Mouse (Mus musculus): Measurements from ENCODE around the gene Nid2. TPM values are rescaled to one million over a fixed set of nuclear protein-coding genes. Genes with fewer than 3 reads are reported as not detected.

Nid2 gene
- polyA plus RNA-seq, 1 experiment: not detected

DNA sequence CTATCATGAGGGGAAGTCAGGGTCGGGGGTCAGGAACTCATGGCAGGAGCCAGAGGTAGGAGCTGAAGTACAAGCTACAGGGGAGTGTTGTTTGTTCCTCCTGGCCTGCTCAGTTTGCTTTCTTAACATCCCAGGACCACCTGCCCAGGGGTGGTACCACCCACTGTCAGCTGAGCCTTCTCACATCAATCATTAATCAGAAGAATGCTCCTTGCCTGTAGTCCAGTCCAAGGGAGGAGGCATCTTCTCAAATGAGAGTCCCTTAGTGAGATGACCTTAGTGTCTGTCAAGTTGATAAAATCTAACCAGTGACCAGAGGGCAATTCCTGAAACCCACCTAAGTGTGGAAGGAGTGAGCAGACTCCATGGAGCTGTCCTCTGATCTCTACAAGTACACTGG is 37.4 kb downstream of the Nid2 start:
- 83% methylated on average over 1 of the region's 1 CpGs for WGBS
- TF ChIP-seq CTCF (IDR thresholded peaks at IDR 0.05; ENCODE audit: insufficient read depth, low read depth, low read length): no peak
- TF ChIP-seq POLR2A (IDR thresholded peaks at IDR 0.05; ENCODE audit: insufficient read depth, low read depth, low read length): no peak
- Histone ChIP-seq H3K4me3 (ENCODE audit: insufficient read depth, low read depth, low read length) (no peak overlapping the region), H3K27ac (ENCODE audit: insufficient read depth, low read depth, low read length) (no peak overlapping the region), H3K4me1 (ENCODE audit: control insufficient read depth, insufficient read depth, low read length) (no peaks in the 10 kb centered on the region)

DNA sequence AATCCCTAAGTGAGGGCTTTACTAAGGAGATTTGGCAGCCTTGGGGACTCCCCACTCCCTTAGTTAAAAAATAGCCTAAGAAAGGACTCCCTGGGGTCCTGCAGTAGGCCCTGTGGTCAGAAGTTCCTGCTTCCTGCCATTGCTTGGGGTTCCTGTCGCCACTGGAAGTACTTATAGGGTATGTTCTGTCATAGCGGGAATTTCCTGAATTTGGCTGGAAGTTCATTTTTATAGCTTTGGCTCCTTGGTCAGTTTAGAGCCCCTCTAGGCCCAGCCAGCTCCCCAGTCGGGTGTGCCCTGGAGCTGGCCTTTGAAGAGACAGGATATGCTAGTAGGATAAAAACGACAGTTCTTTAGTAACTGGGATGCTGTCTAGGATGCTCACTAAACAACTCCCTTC is 43.8 kb downstream of the Nid2 start:
- Histone ChIP-seq H3K4me3 (ENCODE audit: insufficient read depth, low read depth, low read length) (no peak overlapping the region), H3K27ac (ENCODE audit: insufficient read depth, low read depth, low read length) (no peak overlapping the region), H3K4me1 (ENCODE audit: control insufficient read depth, insufficient read depth, low read length) (no peaks in the 10 kb centered on the region)
- WGBS: 77% methylated on average over 4 of the region's 4 CpGs
- TF ChIP-seq CTCF (IDR thresholded peaks at IDR 0.05; ENCODE audit: insufficient read depth, low read depth, low read length): no peak
- no peak for TF ChIP-seq POLR2A (IDR thresholded peaks at IDR 0.05; ENCODE audit: insufficient read depth, low read depth, low read length)

DNA sequence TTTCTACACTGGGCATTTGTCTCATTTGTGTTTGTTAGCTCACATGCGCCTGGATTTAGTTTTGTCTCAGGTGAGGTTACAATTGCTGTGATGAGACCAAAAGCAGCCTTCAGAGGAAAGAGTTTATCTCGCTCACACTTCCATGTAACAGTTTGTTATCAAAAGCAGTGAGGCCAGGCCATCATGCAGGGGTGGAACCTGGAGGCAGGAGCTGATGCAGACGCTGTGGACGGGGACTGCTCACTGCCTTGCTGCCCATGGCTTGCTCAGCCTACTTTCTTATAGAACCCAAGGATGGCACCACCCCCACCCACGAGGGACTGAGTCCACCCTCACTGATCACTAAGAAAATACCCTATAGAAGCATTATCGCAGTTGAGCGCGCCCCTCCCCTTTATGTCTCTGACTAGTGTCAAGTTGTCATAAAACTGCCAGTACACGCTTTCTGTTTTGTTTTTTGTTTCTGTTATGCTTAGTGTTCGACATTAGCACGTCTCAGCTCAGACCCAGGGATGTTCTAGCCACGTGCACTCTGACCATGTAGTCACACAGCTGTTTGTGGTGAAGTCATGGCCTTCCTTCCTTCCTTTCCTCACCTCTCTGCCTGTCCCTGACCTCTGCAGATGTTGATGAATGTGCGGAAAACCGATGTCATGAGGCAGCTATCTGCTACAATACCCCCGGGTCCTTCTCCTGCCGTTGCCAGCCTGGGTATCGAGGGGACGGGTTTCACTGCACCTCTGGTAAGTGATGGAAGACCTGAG is 45.7 kb downstream of the Nid2 start:
- WGBS: 90% methylated on average over 18 of the region's 18 CpGs
- H3K4me1 ChIP-seq (ENCODE audit: control insufficient read depth, insufficient read depth, low read length): no peaks in the 10 kb centered on the region
- TF ChIP-seq POLR2A (IDR thresholded peaks at IDR 0.05; ENCODE audit: insufficient read depth, low read depth, low read length) (no peak), CTCF (IDR thresholded peaks at IDR 0.05; ENCODE audit: insufficient read depth, low read depth, low read length) (no peak)
- H3K27ac ChIP-seq (ENCODE audit: insufficient read depth, low read depth, low read length): no peak overlapping the region
- H3K4me3 ChIP-seq (ENCODE audit: insufficient read depth, low read depth, low read length): no peak overlapping the region

DNA sequence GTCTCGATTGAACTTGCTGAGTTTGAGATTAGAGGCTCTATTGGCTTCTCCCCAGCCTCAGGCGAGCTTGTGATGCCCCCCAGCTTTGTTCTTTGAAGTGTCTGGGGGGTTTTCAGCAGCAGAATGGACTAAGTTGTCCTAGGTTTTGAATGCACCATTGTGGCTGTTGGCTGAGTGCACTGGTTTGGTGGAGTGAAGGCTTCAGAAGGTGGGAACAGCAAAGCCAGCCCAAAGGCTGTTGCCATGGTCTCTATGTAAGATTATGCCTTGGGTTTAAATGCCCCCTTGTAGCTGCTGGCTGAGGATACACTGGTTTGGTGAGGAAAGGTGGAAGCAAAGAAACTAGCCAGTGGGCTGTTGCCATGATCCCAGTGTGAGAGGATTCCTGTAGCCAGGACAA is 49.4 kb downstream of the Nid2 start:
- Histone ChIP-seq H3K27ac (ENCODE audit: insufficient read depth, low read depth, low read length) (no peak overlapping the region), H3K4me3 (ENCODE audit: insufficient read depth, low read depth, low read length) (no peak overlapping the region), H3K4me1 (ENCODE audit: control insufficient read depth, insufficient read depth, low read length) (no peaks in the 10 kb centered on the region)
- 51% methylated on average over 2 of the region's 2 CpGs for WGBS
- no peak for TF ChIP-seq POLR2A (IDR thresholded peaks at IDR 0.05; ENCODE audit: insufficient read depth, low read depth, low read length)
- TF ChIP-seq CTCF (IDR thresholded peaks at IDR 0.05; ENCODE audit: insufficient read depth, low read depth, low read length): no peak

- no peak for TF ChIP-seq CTCF (IDR thresholded peaks at IDR 0.05; ENCODE audit: insufficient read depth, low read depth, low read length)
- TF ChIP-seq POLR2A (IDR thresholded peaks at IDR 0.05; ENCODE audit: insufficient read depth, low read depth, low read length): no peak
Observed at GRCm38 (mm10) chr14:19801474-19802215, 50.6 kb downstream of the Nid2 start.

GRCm38 (mm10) chr14:19803222-19803621 is 52.2 kb downstream of the Nid2 start:
- no peak overlapping the region for H3K4me3 ChIP-seq (ENCODE audit: insufficient read depth, low read depth, low read length)
- H3K4me1 ChIP-seq (ENCODE audit: control insufficient read depth, insufficient read depth, low read length): no peaks in the 10 kb centered on the region
- TF ChIP-seq CTCF (IDR thresholded peaks at IDR 0.05; ENCODE audit: insufficient read depth, low read depth, low read length): no peak
- no peak for TF ChIP-seq POLR2A (IDR thresholded peaks at IDR 0.05; ENCODE audit: insufficient read depth, low read depth, low read length)
- H3K27ac ChIP-seq (ENCODE audit: insufficient read depth, low read depth, low read length): no peak overlapping the region
- 67% methylated on average over 4 of the region's 4 CpGs for WGBS

More at GRCm38 (mm10) chr14:19801474-19802215, 50.6 kb downstream of the Nid2 start:
- no peak overlapping the region for H3K27ac ChIP-seq (ENCODE audit: insufficient read depth, low read depth, low read length)
- no peak overlapping the region for H3K4me3 ChIP-seq (ENCODE audit: insufficient read depth, low read depth, low read length)
- no peaks in the 10 kb centered on the region for H3K4me1 ChIP-seq (ENCODE audit: control insufficient read depth, insufficient read depth, low read length)
- WGBS: 73% methylated on average over 8 of the region's 8 CpGs

GRCm38 (mm10) chr14:19803623-19804022 is 52.6 kb downstream of the Nid2 start:
- Histone ChIP-seq H3K4me1 (ENCODE audit: control insufficient read depth, insufficient read depth, low read length) (no peaks in the 10 kb centered on the region), H3K27ac (ENCODE audit: insufficient read depth, low read depth, low read length) (no peak overlapping the region), H3K4me3 (ENCODE audit: insufficient read depth, low read depth, low read length) (no peak overlapping the region)
- 67% methylated on average over 10 of the region's 10 CpGs for WGBS
- TF ChIP-seq CTCF (IDR thresholded peaks at IDR 0.05; ENCODE audit: insufficient read depth, low read depth, low read length): no peak

DNA sequence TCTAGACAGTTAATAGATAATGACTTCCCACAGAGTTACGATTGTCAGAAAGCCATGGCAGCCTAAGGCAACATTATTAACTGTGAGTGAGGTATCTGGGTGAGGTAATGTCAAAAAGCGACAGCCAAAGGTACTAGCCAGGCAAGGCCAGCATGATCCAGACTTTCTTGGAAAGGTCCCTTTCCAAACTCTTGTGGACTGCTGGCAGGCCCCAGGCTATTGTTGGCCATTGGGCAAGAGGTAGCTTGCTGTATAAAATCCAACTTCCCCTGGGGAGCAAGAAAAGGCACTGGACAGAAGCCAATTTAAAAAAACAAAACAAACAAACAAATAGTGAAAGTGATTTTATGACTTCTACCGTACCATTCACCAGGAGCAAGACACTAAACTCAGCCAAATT is 56.3 kb downstream of the Nid2 start:
- H3K4me3 ChIP-seq (ENCODE audit: insufficient read depth, low read depth, low read length): no peak overlapping the region
- H3K4me1 ChIP-seq (ENCODE audit: control insufficient read depth, insufficient read depth, low read length): no peaks in the 10 kb centered on the region
- no peak for TF ChIP-seq CTCF (IDR thresholded peaks at IDR 0.05; ENCODE audit: insufficient read depth, low read depth, low read length)
- TF ChIP-seq POLR2A (IDR thresholded peaks at IDR 0.05; ENCODE audit: insufficient read depth, low read depth, low read length): no peak
- H3K27ac ChIP-seq (ENCODE audit: insufficient read depth, low read depth, low read length): no peak overlapping the region
- 80% methylated on average over 3 of the region's 3 CpGs for WGBS

DNA sequence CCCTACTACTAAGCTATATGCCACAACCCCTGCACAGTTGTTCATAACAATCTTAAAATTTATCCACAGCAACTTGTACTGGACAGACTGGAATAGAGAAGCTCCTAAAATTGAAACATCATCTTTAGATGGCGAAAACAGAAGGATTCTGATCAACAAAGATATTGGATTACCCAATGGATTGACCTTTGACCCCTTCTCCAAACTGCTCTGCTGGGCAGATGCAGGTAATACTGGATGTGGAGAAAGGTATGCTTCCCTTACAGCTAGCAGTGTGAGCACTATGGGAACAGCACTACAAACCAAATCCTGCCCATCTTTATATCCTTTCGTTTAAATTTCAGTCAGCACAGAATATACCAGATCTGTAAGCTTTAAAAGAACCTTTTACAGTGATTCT is 56.8 kb downstream of the Nid2 start:
- no peak overlapping the region for H3K4me3 ChIP-seq (ENCODE audit: insufficient read depth, low read depth, low read length)
- WGBS: 97% methylated on average over 2 of the region's 2 CpGs
- TF ChIP-seq POLR2A (IDR thresholded peaks at IDR 0.05; ENCODE audit: insufficient read depth, low read depth, low read length) (no peak), CTCF (IDR thresholded peaks at IDR 0.05; ENCODE audit: insufficient read depth, low read depth, low read length) (no peak)
- H3K27ac ChIP-seq (ENCODE audit: insufficient read depth, low read depth, low read length): no peak overlapping the region
- H3K4me1 ChIP-seq (ENCODE audit: control insufficient read depth, insufficient read depth, low read length): no peaks in the 10 kb centered on the region
